Mouse (Mus musculus) lung, postnatal 0 days (tissue): Measurements from ENCODE around the gene Ttll9.

Experiments used
- CTCF ChIP-seq: IDR thresholded peaks from 2 replicates; pipeline ENCODE4 v1.5.1; 2016; ENCODE audit warnings: antibody characterized with exemption, mild to moderate bottlenecking
- EP300 ChIP-seq: IDR thresholded peaks from 2 replicates; pipeline ENCODE4 v1.6.1; 2016; ENCODE audit warnings: antibody characterized with exemption, mild to moderate bottlenecking, control low read depth

- TF ChIP-seq CTCF (no peak), EP300 (no peak)
These were observed 21.2 kb upstream of the Ttll9 start for GRCm38 (mm10) chr2:152941106-152941505.
